ENCODE assay signal across 9 mouse cellular contexts in the genomic region with DNA sequence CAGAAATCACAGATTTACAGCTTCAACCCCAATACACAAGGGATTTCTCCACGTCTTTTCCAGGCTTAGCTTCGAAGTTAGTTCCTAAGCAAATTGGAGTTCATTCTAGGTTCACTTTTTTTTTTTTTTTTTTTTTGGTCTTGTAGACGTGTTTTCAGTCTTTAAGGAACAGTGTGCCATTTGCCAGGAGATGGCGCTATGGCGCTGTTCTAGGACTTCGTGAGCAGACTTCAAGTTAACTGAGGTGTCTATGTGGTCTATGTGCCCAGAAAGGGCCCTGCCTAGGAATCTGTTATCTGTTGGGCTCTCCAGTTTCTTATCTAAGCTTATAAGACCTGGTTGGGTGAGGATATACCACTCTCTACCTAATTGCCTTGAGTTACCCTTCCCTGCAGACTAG. TPM values are rescaled to one million over a fixed set of nuclear protein-coding genes. Genes with fewer than 3 reads are reported as not detected.
A peak's percentile ranks its signal among the peaks of the same experiment; 100 is the strongest.
DNase-seq lines count a peak whose midpoint lies in the region; ATAC-seq and TF ChIP-seq lines count a peak whose summit lies in the region.
"Had no signal": no experiment of that assay in that cellular context is flagged by ENCODE, and none has a peak within 500 bp of the region (broad histone marks: within the 10 kb centered on the region; RNA-seq: fewer than 3 reads in every experiment).

No protein-coding gene starts in this region.

- DNase-seq in heart, postnatal 10 days, result peak; percentile 71 to 85
- no peak for DNase-seq in heart, adult 8-10 months (ENCODE audit: low spot score)
- peak; percentile 73 for DNase-seq in CD4-positive helper T cell, adult 2 months (ENCODE audit: low read depth, low spot score)
- DNase-seq in adrenal gland, adult 8-10 months, result peak; percentile 63
- peak; percentile 45 to 73 for DNase-seq in layer of hippocampus, adult 18-20 months (ENCODE audit: low spot score in 2 of 2)
- peak; percentile 78 for DNase-seq in thymus, postnatal 0 days (ENCODE audit: low spot score)

- peak; percentile 50; the same call in 1 of the 2 replicates for TF ChIP-seq CTCF in embryonic fibroblast, embryonic 13.5 days (IDR thresholded peaks at IDR 0.05; ENCODE audit: borderline replicate concordance, insufficient read depth, low read length)

- H3K4me3 ChIP-seq in embryonic fibroblast, embryonic 13.5 days (ENCODE audit: insufficient read depth, low read length), result no peak overlapping the region
- H3K4me3 ChIP-seq: embryonic facial prominence, embryonic 15.5 days had no signal

- no peak for TF ChIP-seq POLR2A in embryonic fibroblast, embryonic 13.5 days (IDR thresholded peaks at IDR 0.05; ENCODE audit: low read depth, low read length)

- intact Hi-C loops in heart, postnatal 10 days (cut with DNase I), result loop anchor here (1.0 kb wide), 1 partner anchor 45 kb away; no protein-coding TSS in a partner anchor

- H3K27ac ChIP-seq in embryonic fibroblast, embryonic 13.5 days (ENCODE audit: insufficient read depth, low read length), result no peak overlapping the region
- H3K27ac ChIP-seq: embryonic facial prominence, embryonic 15.5 days had no signal

- H3K4me1 ChIP-seq in embryonic fibroblast, embryonic 13.5 days (ENCODE audit: control insufficient read depth, insufficient read depth, low read length), result no peaks in the 10 kb centered on the region
- H3K4me1 ChIP-seq: embryonic facial prominence, embryonic 15.5 days had no signal

- ATAC-seq in megakaryocyte, adult 5-6 weeks (ENCODE audit: poor library complexity, severe bottlenecking), result peak; percentile 62; the same call in 1 of the 2 replicates

RNA-seq across cellular contexts. Expression of a gene that starts 8.6 kb away (rescaled TPM):
- total RNA-seq in heart, postnatal 10 days (2021), result under 1 TPM; 0.17 to 0.60 TPM
- total RNA-seq in heart, adult 8-10 months (2022), result under 1 TPM; 0.16 to 0.69 (median 0.26) TPM
- 1 to 10 TPM; 3.9 to 6.6 (median 5.7) TPM for total RNA-seq in adrenal gland, adult 8-10 months (2022)
- not detected in 2 replicates for polyA plus RNA-seq in embryonic fibroblast, embryonic 13.5 days (2011; ENCODE audit: insufficient read length, low read depth, missing spikeins)
- total RNA-seq in layer of hippocampus, adult 18-20 months (2021), result under 1 TPM; 0.35 to 0.46 TPM
- total RNA-seq in megakaryocyte, adult 5-6 weeks (2015), result 0.11 and 0.14 TPM in 2 replicates
- 0.55 and 1.1 TPM in 2 replicates for total RNA-seq in megakaryocyte, adult 5-6 weeks (2017)
- 1.6 and 2.6 TPM in 2 replicates for polyA plus RNA-seq in thymus, postnatal 0 days (2015; fragmentation: Nextera tagmentation; extraction: Ambion mirVana)

RNA-seq across cellular contexts. Expression of a gene that starts 14.1 kb away (rescaled TPM):
- total RNA-seq in heart, postnatal 10 days (2021), result 1 to 10 TPM; 1.7 to 2.1 TPM
- total RNA-seq in heart, adult 8-10 months (2022), result 1 to 10 TPM; 1.6 to 4.1 (median 2.2) TPM
- total RNA-seq in adrenal gland, adult 8-10 months (2022), result 1 to 10 TPM in 1 of 4 experiments, under 1 TPM in 1, not detected in 2; 0.55 to 1.3 TPM
- polyA plus RNA-seq in embryonic fibroblast, embryonic 13.5 days (2011; ENCODE audit: insufficient read length, low read depth, missing spikeins), result 0.26 and 0.32 TPM in 2 replicates
- under 1 TPM; 0.28 to 0.30 TPM for total RNA-seq in layer of hippocampus, adult 18-20 months (2021)
- not detected in 2 replicates for total RNA-seq in megakaryocyte, adult 5-6 weeks (2015)
- total RNA-seq in megakaryocyte, adult 5-6 weeks (2017), result not detected in 2 replicates
- polyA plus RNA-seq in thymus, postnatal 0 days (2015; fragmentation: Nextera tagmentation; extraction: Ambion mirVana), result 0.16 TPM in 1 of 2 replicates, not detected in the other

RNA-seq across cellular contexts. Expression of a gene that starts 28.2 kb away (rescaled TPM):
- not detected for total RNA-seq in heart, postnatal 10 days (2021)
- not detected for total RNA-seq in heart, adult 8-10 months (2022)
- 1 to 10 TPM in 1 of 4 experiments, under 1 TPM in 3; 0.58 to 1.0 (median 0.84) TPM for total RNA-seq in adrenal gland, adult 8-10 months (2022)
- polyA plus RNA-seq in embryonic fibroblast, embryonic 13.5 days (2011; ENCODE audit: insufficient read length, low read depth, missing spikeins), result 1.8 and 2.7 TPM in 2 replicates
- total RNA-seq in layer of hippocampus, adult 18-20 months (2021), result 1 to 10 TPM; 3.4 to 3.7 TPM
- not detected in 2 replicates for total RNA-seq in megakaryocyte, adult 5-6 weeks (2015)
- not detected in 2 replicates for total RNA-seq in megakaryocyte, adult 5-6 weeks (2017)
- polyA plus RNA-seq in thymus, postnatal 0 days (2015; fragmentation: Nextera tagmentation; extraction: Ambion mirVana), result 1.6 and 1.9 TPM in 2 replicates

RNA-seq across cellular contexts. Expression of a gene that starts 49.7 kb away (rescaled TPM):
- 10 to 100 TPM; 10.7 to 11.0 TPM for total RNA-seq in heart, postnatal 10 days (2021)
- 10 to 100 TPM; 11.3 to 20.8 (median 16.6) TPM for total RNA-seq in heart, adult 8-10 months (2022)
- 10 to 100 TPM; 12.2 to 28.3 (median 14.8) TPM for total RNA-seq in adrenal gland, adult 8-10 months (2022)
- 0.51 and 2.1 TPM in 2 replicates for polyA plus RNA-seq in embryonic fibroblast, embryonic 13.5 days (2011; ENCODE audit: insufficient read length, low read depth, missing spikeins)
- total RNA-seq in layer of hippocampus, adult 18-20 months (2021), result 1 to 10 TPM; 4.8 to 5.2 TPM
- 73.8 and 76.6 TPM in 2 replicates for total RNA-seq in megakaryocyte, adult 5-6 weeks (2015)
- total RNA-seq in megakaryocyte, adult 5-6 weeks (2017), result 72.2 and 76.2 TPM in 2 replicates
- polyA plus RNA-seq in thymus, postnatal 0 days (2015; fragmentation: Nextera tagmentation; extraction: Ambion mirVana), result 4.0 and 5.1 TPM in 2 replicates
